Mouse (Mus musculus): ENCODE data around the gene Utp18.
"Not testable (repeated sequence)": the region's sequence is repeated elsewhere in the genome, so short reads cannot be mapped to it uniquely, and the experiment has no call there.

Utp18 gene

DNA sequence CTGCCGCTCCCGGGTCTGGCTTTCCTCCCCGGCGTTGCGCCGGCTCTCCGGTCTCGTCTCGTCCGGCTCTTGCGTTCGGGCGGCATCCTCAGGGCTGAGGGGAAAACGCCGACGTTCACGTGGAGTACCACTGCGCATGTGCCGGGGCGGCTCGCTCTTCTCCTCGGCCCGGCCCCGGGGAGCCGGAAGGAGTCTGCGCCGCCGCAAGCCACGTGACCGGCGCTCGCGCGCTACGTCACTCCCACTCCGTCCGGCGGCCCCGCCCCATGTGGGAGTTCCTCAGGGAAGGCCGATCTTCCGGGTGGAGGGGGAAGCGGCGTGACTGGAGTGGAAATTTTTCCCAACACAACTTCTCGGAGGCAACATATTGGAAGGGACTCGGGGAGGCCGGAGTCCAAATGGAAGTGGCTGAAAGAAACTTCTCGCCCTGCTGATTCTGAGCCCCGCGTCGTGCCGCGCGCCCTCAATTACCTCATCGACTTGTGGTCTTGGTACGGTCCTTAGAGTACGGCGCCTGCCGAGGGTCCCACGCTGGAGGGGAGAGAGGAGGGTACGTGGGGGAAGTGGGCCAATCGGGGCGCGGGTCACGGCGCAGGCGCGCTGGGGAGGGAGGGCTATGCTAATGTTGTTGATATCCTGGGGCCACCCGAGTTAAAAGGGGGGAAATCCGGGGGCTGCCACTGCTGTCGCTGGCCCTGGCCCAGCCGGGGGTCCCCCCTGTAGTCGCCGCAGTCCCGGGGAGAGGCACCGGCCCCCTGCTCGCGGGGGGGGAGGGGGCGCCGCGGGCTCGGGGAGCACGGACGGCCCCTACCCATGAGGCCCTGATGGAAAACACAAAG lies at the start of gene Utp18, which contains the start of gene Mbtd1:
Gene Utp18 (minus strand): TSS at position 195 of the 839 bp plus-strand sequence.
Gene Mbtd1 (plus strand): TSS at position 281 of the 839 bp plus-strand sequence.
- DNase-seq (ENCODE audit: low spot score in 2 of 2), result peak; percentile 99

DNA sequence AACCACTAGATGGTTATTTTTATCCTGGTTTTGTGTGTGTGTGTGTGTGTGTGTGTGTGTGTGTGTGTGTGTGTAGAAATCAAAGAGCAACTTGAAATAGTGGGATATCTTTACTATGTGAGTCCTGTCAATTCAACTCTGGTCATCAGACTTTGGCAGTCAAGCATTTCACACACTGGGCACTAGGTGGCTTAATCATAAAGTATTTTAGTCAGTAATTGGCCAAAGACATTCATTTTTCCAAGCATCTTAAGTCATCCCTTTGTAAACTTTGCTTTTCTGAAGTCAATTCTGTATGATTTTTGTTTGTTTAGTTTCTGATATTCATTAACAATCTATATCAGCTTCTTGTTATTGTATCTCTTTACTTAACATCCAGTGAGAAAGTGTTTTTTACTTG lies 43.5 kb upstream of the Utp18 start:
- no peak for DNase-seq (ENCODE audit: low spot score in 2 of 2)

DNA sequence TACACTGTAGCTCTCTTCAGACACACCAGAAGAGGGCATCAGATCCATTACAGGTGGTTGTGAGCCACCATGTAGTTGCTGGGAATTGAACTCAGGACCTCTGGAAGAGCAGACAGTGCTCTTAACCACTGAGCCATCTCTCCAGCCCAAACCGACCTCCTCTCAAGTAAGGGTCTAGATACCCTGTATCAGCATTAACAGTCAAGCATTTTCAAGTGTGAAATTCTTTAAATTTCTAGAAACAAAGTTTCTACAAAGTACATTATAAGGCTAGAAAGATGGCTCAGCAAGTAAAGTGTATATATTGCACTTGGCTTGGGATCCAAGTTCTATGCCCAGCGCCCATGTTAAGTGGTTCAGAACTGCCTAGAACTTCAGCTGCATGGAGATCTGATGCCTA lies 29.5 kb upstream of the Utp18 start:
- not testable (repeated sequence) for DNase-seq (ENCODE audit: low spot score in 2 of 2)

DNA sequence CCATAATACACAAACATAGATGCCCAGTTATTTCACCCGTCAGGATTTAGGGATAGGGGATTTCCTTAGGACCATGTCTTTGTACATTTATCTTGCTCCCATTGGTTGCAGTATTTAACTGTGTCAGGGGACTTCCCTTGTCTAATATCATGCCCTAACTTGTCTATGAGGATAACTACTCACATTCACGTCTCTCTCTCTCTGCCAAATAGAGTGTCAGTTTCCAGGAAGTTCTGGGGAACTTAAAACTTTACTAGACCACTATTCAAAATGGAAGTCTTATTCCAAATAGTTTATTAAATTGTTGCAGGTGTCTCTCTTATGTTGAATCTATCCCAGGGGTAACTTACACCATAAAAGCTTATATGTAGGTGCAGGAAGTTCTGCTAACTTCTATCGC lies 26.0 kb upstream of the Utp18 start:
- DNase-seq (ENCODE audit: low spot score in 2 of 2), result no peak

- no peak for DNase-seq (ENCODE audit: low spot score in 2 of 2)
Observed at GRCm38 (mm10) chr11:93908829-93909228, 23.3 kb upstream of the Utp18 start.

DNA sequence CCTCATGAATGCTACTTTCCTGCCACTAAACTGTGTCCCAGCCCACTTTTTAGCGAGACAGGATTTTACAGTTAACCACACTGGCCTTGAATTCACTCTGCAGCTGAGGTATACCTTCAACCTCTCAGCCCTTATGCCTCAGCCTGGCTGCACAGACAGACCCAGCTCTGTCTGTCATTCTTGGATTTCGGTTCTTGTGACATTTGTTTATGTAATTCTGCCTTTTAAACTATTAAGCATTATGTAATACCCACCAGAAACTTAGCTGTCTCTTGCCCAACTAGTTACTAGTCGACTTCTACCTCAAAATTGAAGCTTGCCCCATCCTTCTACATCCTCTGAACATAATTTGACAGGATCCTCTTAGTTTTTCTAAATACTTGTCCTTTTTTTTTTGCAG lies 22.3 kb upstream of the Utp18 start:
- no peak for DNase-seq (ENCODE audit: low spot score in 2 of 2)

DNA sequence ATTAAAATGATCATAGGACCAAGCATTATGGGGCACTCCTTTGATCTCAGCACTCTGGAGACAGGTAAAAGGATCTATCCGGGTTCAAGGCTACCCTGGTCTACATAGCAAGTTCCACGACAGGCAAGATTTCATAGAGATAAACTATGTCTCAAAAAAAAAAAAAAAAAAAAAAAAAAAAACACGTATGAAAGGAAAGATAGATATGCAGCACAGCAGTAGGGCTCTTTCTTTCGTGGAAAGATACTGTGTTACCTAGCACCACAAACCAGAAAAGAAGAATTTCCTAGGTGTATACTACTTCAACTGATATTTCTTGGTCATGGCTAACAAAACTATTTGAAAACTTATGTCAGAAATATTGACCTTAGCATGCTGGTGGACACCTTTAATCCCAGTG lies 21.3 kb upstream of the Utp18 start:
- DNase-seq (ENCODE audit: low spot score in 2 of 2), result no peak

GRCm38 (mm10) chr11:93897732-93898131 lies 12.2 kb upstream of the Utp18 start:
- no peak for DNase-seq (ENCODE audit: low spot score in 2 of 2)

GRCm38 (mm10) chr11:93887080-93887447 lies 1.5 kb upstream of the Utp18 start:
- DNase-seq (ENCODE audit: low spot score in 2 of 2), result peak; percentile 5 to 22

DNA sequence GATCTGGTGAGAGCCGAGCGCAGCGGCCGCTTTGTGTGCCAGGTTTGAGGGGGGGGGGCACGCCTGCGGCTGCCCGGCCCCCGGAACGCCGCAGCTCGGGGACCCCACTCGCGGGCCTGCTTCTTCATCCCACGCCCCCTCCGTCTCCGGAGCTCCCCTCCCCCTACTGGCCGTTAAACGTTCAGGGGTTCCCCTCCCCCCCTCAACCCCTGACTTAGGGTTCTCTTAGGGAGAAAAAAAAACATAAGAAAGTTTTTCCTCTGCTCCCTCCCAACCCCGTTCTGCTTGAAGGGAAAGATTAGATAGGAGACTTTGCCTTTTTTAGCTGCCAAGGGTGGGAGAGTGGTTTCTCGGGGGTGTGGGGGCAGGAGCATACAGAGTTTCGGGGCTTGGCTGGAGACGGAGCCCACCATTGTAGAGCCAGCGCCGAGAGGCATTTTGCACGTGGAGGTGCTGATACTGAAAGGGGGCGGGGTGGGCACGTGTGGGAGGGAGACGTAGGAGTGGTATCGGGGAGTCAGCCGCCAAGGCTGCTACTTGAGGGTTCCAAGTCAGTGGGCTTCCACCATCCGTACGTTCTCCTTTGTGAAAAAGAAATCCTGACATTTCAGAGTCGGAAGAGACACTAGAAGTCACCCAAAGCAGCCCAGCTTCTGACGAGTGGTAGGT lies 979 bp upstream of the Utp18 start:
- DNase-seq (ENCODE audit: low spot score in 2 of 2), result peak in 1 of 2 experiments; percentile 3

- DNase-seq (ENCODE audit: low spot score in 2 of 2), result peak in 1 of 2 experiments; percentile 39
Observed at GRCm38 (mm10) chr11:93884901-93885571, 530 bp downstream of the Utp18 start.

DNA sequence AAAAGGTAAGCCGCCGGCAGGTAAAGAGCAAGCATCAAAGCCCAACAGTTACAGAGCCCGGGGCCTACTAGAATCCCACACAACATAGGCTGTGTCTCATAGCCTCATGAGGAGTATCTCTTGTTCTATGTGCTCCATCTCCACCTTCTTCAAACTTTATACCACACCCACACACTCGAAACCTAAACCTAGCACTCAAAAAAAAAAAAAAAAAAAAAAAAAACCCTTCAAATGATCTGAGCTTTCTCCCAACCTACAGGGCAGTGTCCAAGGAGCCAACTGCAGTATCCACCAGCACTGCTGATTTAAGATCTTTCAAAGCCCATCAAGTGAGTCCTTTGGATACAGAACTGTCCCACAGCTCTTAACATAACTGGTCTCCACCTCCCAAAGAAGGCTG lies 1.5 kb downstream of the Utp18 start:
- no peak for DNase-seq (ENCODE audit: low spot score in 2 of 2)

DNA sequence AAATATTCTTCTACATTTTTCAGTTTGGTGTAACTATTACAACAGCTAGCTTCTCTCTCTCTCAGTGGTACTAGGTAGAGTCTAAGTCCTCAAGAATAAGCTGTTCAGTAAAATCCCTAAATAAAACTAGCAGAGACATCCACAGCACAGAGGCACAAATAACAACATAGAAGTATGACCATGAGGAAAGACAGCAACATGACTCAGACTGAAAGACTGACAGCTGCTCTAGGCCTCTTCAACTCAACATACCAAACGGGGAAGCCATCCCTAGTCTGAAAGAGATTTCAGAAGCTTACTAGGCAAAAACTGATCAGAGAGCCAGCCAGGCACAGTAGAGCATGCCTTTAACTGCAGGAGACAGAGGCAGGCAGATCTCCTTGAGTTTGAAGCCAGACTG lies 22.9 kb downstream of the Utp18 start:
- no peak for DNase-seq (ENCODE audit: low spot score in 2 of 2)

DNA sequence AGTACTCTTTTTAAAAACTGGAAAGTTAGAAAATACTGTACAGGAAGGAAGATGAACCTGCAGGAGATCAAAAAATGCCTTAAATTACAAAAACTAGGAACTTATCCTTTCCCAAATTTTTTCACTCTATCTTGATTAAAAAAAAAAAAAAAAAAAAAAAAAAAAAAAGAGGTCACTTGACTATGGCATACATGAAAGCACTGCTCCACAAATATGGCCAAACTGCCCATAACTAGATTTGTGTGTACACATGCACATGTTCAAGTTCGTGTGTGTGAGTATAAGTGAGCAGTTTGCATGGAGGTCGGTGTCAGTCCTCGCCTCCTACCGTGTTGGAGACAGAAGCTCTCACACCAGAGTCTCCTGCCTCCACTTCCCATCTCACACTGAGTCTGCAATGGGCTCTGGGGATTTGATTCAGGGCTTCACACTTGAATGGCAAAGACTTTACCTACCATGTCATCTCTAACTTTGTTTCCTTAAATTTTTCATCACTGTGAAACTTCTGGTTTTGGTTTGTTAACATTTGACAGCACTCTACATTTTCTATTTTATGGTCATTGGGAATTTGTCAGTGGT lies 23.4 kb downstream of the Utp18 start:
- no peak for DNase-seq (ENCODE audit: low spot score in 2 of 2)

DNA sequence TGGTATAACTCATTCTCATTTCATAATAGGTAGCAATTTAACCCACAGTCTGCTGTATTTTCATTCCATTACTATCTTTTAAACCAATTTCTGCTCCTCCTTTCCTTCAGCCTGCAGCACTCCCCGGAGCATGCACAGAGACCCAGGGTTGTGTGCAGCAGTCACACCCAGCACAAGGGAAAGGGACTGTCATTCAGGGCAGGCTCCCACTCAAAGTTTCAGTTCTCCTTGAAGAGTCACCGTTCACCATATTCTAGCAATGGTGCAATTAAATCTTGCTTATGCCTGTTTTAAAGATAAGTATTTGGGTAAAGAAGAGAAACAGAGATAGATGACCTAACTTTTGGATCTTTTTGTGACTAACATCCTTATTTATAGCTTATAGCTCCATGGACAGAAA lies 24.4 kb downstream of the Utp18 start:
- DNase-seq (ENCODE audit: low spot score in 2 of 2), result no peak

DNA sequence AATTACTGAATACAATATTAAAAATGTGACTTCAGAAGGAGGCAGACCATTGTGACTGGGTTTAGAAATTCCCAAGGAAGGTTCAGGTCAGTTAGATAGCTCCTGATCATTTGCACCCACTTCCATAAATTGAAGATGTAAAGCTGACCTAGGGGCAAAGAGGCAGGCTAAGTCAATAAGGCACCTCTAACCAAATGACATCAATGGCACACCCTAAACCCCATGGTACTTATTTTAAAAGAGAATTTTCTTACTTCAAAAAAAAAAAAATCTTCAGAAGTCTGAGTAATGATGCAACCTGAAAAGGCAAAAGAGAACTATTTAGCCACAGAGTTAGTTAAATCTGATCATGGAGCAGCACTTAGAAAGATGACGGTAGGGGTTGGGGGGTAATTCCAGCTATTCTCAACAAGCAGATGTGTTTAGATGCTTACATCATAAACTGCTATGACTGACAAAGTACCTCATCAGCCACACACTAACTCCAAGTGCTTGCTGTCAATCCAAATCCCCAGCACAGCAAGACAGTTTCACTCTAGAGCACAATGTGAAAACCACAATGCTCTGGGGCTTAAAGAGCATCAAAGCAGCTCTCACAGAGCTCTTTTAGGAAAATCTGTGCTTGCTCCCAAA lies 24.9 kb downstream of the Utp18 start:
- DNase-seq (ENCODE audit: low spot score in 2 of 2), result no peak

DNA sequence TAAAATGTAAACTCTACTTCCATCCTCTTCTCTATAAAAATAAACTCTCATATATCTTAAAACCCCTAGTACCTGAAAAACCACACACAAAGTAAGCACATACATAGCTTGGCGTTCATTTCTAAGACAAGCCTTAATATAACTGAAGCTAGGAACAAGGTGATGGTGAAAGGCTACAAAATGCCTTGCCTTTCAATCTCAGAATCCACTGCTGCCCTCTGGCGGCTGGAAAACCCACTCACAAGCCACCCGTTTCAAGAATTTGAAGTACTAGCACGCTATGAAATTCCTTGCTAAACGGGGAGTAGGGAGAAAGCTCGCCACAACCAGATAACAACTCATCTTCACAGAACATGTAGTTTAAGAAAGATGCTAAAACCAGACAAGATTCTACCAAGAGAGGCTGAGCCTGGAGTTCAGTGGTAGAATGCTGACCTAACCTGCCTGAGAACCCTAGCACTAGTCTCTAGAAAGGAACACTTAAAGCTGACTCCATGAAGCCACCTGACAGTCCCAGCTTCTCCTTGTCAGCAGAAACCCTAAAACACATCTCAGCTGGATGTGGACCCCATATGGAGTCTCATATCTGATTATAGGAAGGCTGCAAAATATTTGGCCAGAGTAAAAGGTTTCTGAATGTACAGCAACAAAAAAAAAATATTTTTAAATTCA lies 29.1 kb downstream of the Utp18 start:
- peak; percentile 85 to 92 for DNase-seq (ENCODE audit: low spot score in 2 of 2)

DNA sequence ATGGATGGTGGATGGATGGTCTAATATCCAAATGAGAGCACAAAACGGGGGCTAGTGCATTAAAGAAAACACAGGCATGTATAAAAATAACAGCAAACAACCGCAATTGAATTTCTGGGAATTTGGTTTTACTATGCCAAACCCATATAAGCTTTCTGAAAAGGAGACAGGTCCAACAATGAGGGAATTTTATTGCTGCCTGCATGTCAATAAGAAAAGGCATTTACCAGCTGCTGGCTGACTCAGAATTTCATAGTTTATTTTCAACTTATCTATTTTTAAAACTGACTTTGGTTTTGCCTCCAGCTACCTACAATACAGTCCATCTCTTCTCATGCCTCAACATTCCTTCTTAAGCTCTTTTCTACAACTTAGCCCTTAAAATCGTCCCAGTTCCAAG lies 33.0 kb downstream of the Utp18 start:
- peak in 1 of 2 experiments; percentile 23 for DNase-seq (ENCODE audit: low spot score in 2 of 2)

GRCm38 (mm10) chr11:93847342-93847741 lies 38.2 kb downstream of the Utp18 start:
- no peak for DNase-seq (ENCODE audit: low spot score in 2 of 2)

GRCm38 (mm10) chr11:93835800-93836199 lies 49.8 kb downstream of the Utp18 start:
- no peak for DNase-seq (ENCODE audit: low spot score in 2 of 2)

- no peak for DNase-seq (ENCODE audit: low spot score in 2 of 2)
Observed at GRCm38 (mm10) chr11:93829971-93830370, 55.6 kb downstream of the Utp18 start.
